Mouse (Mus musculus): ENCODE results near the gene Tmem171.

Gene Tmem171

DNA sequence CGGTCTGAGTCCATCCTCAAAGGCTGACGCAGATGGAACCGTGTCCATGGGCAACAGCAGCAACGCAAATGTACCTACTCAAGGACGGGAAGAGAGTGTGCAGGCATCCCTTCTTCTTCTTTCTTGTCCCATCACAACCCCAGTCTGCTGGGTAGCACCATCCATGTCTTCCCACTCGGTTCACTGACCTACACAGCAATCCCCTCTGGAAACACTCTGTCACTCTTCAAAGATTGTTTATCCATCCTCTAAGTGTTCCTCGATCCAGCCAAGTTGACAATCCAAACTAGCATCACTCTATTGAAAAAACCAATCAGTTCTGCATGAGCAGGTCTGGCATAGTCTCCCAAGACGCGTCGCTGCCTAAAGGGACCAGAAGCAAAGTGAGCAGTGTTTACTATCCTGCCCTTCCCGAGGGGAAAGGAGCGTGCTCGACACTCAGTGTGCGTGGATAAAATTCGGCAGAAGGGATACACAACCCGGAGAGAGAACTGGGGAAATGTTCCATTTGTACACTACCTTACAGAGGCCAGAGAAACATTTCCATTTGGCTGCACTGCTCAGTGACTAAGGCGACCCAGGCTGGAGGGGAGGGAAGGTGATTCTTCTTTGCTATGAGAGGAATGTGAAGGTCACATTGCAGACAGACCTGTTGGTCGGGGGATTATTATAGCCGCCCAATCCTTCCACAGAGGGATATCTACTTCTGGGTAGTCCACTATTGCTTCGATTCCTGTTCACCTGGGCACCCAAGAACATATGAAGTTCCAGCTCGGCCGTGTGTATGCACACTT is 46.7 kb downstream of the Tmem171 start:
- no peak for DNase-seq (ENCODE audit: low spot score in 2 of 2)

GRCm38 (mm10) chr13:98638507-98639166 is 56.0 kb downstream of the Tmem171 start:
- no peak for DNase-seq (ENCODE audit: low spot score in 2 of 2)

DNA sequence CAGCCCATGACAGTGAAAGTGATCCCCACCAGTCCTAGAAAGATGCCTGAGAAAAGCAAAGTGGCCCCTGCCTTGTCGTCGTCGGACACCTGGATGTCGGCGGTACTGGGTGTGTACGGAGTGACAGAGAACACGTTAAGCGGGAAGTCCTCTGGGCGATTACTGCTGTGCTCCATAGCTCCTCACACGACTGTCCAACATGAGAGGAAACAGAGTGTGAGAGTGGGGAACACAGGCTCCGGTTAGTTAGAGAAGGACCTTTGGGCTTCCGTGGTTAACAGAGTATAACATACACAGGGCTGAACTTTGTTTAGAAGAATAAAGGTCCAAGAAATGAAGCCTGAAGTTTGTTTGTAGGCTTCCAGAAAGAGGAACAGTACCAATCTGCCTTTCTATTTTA is 57.5 kb downstream of the Tmem171 start, which contains the start of gene Tmem174:
Gene Tmem174 (minus strand): TSS at position 266 of the 400 bp plus-strand sequence.
- DNase-seq (ENCODE audit: low spot score in 2 of 2): no peak

GRCm38 (mm10) chr13:98636571-98636970 is 58.1 kb downstream of the Tmem171 start:
- no peak for DNase-seq (ENCODE audit: low spot score in 2 of 2)
